Mouse (Mus musculus): ENCODE results near the gene Gast.
"Not testable (repeated sequence)": the region's sequence is repeated elsewhere in the genome, so short reads cannot be mapped to it uniquely, and the experiment has no call there.

Gast gene

DNA sequence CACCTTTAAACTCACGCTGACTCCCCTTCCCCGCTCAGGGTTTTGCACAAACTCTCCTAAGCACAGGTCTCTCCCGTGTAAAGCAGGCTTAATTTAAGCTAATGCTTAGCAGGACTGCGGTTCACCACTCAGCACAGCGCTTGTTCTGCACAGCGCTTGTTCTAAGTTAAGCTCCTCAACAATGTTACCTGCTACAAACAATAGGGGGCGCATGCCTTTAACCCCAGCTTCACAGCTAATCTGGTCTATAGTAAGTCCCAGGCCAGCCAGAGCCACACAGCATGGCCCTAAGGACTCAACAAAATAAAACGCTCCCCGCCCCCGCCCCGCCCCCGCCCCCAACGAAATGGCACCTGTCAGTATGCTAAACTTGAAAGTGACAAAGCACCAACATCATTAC lies 26.9 kb downstream of the Gast start:
- not testable (repeated sequence) for DNase-seq (ENCODE audit: low read depth, low spot score)

GRCm38 (mm10) chr11:100362209-100362978 lies 28.2 kb downstream of the Gast start:
- DNase-seq (ENCODE audit: low read depth, low spot score): peak; percentile 47

GRCm38 (mm10) chr11:100362979-100363562 lies 28.9 kb downstream of the Gast start:
- no peak for DNase-seq (ENCODE audit: low read depth, low spot score)

GRCm38 (mm10) chr11:100369145-100369544 lies 34.9 kb downstream of the Gast start:
- no peak for DNase-seq (ENCODE audit: low read depth, low spot score)

DNA sequence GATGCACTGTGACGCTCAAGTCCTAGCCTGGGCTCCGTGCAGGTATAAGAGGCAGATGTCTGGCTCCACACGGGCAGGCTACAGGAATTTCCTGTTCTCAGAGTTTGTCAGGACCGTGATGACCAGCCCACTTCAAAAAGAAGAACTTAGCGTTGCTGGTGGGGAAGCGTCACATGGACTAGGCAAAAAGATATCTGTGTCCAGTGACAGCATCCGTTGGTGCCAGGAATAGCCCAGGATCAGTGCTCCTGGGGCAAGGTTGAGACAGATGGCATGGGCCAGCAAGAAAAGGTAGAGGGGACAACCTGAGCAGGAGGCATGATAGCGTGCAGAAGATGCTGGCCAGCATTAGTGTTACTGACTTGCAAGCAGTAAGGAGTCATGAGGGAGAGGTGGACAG lies 35.6 kb downstream of the Gast start:
- DNase-seq (ENCODE audit: low read depth, low spot score): no peak

GRCm38 (mm10) chr11:100371981-100372558 lies 37.9 kb downstream of the Gast start:
- DNase-seq (ENCODE audit: low read depth, low spot score): no peak

DNA sequence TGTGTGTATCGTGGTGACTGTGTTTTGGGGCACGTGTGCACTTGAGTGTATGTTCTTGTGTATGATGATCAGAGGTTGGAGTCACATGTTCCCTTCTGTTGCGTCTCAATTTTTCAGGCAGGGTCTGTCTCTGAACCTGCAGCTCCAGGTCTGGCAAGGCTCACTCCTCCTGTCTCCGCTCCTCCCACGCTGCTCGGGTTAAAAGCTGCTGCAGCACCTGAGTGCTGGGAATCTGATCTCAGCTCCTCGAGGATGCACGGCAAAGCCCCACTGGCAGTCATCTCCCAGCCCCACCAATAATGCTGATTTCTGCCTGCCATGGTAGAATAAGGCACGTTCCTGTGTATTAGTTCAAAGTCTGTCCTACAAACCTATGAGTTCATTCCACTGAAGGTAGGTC lies 40.9 kb downstream of the Gast start:
- no peak for DNase-seq (ENCODE audit: low read depth, low spot score)

- no peak for DNase-seq (ENCODE audit: low read depth, low spot score)
Measured at GRCm38 (mm10) chr11:100376005-100376404, 41.8 kb downstream of the Gast start.

- DNase-seq (ENCODE audit: low read depth, low spot score): no peak
Measured at GRCm38 (mm10) chr11:100376746-100377389, 42.7 kb downstream of the Gast start.

DNA sequence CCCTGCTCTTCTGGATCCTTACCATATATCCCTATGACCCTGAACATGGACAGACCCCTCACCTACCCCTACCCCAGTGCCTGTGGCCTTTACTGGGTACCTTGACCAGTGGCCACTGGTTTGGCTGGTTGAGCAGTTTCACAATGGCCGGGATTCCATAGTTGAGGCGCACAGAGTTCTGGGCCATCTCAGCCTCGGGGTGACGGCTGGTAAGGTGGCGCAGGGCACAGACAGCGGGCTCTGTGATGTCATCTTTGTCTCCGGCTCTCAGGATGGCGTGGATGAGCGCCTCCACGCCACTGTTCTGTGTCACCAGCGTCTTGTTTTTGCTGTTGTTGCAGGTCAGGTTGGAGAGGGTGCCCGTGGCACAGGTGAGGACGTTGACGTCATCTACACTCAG lies 43.8 kb downstream of the Gast start:
- no peak for DNase-seq (ENCODE audit: low read depth, low spot score)

GRCm38 (mm10) chr11:100378446-100378845 lies 44.2 kb downstream of the Gast start:
- DNase-seq (ENCODE audit: low read depth, low spot score): no peak

DNA sequence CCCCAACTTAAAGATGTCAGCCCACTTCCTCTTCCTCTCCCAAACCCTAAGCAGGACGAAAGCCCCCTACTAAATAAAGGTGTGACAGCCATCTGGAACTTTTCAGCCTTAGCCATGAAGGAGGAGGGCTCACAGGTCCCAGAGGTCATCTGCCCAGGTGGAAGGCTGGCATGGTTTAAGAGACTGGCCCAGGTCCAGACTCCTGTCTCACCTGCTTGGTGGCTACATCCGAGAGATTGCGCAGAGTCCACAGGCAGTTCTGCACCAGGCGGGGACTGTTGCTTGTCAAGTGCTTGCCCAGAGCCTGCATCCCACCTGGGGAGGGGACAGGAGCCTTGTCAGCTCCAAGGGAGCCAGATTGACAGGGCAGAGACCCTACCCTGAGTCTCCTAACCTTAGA lies 45.1 kb downstream of the Gast start:
- DNase-seq (ENCODE audit: low read depth, low spot score): no peak

DNA sequence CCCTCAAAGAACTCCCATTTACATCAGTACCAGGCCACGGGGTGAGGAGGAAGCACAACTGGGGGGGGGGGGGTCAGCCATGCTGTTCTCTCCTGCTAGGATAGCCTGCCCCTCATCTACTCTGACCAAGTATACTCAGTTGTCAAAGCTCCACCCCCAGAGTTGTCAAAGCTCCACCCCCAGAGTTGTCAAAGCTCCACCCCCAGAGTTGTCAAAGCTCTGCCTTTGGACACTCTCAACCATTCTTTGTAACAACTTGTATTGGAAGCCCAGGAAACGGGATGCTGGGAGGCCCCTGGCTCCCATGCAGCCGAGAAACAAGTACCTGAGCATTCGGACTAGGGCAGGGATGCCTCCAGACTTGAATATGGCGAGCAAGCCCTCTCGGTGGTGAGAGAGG lies 48.5 kb downstream of the Gast start:
- no peak for DNase-seq (ENCODE audit: low read depth, low spot score)

- no peak for DNase-seq (ENCODE audit: low read depth, low spot score)
Measured at GRCm38 (mm10) chr11:100385016-100385415, 50.8 kb downstream of the Gast start.

DNA sequence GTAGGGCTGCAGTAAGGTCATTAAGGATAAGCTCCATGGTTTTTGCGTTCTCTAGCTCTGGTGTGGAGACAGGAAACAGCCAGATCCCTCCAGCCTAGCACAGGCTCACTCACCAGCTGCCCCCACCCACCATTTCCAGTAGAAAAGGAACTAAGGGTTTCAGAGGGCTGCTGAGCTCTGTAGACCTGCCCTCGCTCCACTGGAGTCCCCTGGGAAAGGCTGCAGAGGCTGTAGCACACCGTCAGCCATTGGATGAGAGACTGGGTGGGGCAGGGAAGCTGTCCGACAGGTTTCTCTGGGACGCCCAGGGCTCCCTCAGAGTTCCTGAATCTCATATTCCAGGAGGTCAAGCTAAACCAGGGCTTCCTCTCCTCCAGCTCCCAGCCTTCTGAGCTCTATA lies 52.4 kb downstream of the Gast start:
- DNase-seq (ENCODE audit: low read depth, low spot score): no peak
